Mouse (Mus musculus): Measurements from ENCODE around the gene Cntf. TPM values are rescaled to one million over a fixed set of nuclear protein-coding genes. Genes with fewer than 3 reads are reported as not detected.
A peak's percentile ranks its signal among the peaks of the same experiment; 100 is the strongest.

Cntf gene
- polyA plus RNA-seq, 1 experiment from 2014 or later: 0.77 TPM

DNA sequence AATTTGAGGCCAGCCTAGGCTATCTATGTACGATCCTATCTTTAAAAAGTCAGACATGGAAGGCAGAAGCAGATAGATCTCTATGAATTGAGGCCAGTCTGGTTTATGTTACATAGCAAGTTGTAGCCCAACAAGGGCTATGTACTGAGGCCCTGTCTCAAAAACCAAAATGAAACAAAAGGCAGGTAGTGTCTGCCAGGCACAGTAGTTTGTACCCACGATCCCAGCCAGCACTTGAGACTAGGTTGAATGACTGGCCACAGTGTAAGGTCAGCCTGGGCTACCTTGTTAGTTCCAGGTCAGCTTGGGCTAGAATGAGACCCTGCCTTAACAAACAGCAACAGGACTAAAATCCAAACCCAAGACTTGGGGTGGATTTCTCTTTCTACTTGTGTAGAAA, 35.2 kb upstream of the Cntf start:
- no peaks in the 10 kb centered on the region for H3K36me3 ChIP-seq (replicated peaks; ENCODE audit: control insufficient read depth, insufficient read depth, low read depth, low read length)

DNA sequence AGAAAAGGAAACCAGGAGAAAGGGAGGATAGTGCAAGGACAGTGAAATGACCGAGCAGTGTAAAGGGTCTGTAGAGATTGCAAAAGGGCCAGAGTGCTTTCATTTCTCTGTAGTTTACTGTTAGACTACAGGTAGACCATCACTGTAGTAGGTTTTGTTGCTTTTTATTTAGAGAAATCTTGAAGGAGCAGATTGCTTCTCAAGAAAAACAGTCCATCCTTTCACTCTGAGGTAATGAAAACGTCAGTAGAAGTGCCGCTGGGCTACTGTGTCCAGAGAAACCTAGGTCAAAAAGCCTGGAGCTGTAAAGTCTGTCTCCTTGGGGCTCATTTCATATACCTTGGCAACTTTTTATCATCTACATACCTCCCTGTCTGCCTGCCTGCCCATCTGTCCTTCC, 33.6 kb upstream of the Cntf start:
- 93% methylated on average over 3 of the region's 3 CpGs for WGBS

More for the DNA sequence above, 35.2 kb upstream of the Cntf start:
- H3K4me2 ChIP-seq (ENCODE audit: low read depth, low read length): no peak overlapping the region
- no peaks in the 10 kb centered on the region for H3K4me1 ChIP-seq (ENCODE audit: control insufficient read depth, insufficient read depth, low read length)
- no peaks in the 10 kb centered on the region for H3K27me3 ChIP-seq (ENCODE audit: control insufficient read depth, insufficient read depth, low read length)
- 77% methylated on average over 2 of the region's 2 CpGs for WGBS
- no peak overlapping the region for H3K27ac ChIP-seq (replicated peaks; ENCODE audit: low read depth, low read length)
- DNase-seq (ENCODE audit: low spot score) (no peak), ATAC-seq (replicated peaks; ENCODE audit: insufficient number of reproducible peaks, low FRiP score, low TSS enrichment, low read depth) (no peak)
- H3K9ac ChIP-seq (replicated peaks; ENCODE audit: low read length): no peak overlapping the region
- no peaks in the 10 kb centered on the region for H3K9me3 ChIP-seq (replicated peaks; ENCODE audit: control insufficient read depth, low read length)
- H3K4me3 ChIP-seq (ENCODE audit: low read depth, low read length): no peak overlapping the region

DNA sequence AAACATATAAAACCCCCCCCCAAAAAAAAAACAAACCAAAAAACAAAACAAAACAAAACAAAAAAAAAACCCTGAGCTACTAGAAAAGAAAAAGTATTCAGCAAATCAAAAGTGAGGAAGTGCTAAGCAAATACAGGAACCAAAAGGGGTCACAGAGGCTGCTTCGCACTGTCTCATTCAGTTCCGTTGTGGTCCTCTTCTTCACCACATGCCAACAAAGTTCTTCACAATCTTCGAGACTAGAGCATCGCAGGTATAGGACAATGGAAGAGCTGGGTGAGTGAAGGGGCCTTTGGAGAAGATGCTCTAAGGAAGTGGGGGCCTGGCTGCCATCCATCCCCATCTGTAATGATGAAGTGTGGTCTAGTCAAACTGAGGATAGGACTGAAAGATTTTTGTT, 33.0 kb upstream of the Cntf start:
- H3K4me3 ChIP-seq (ENCODE audit: low read depth, low read length): no peak overlapping the region
- ATAC-seq (replicated peaks; ENCODE audit: insufficient number of reproducible peaks, low FRiP score, low TSS enrichment, low read depth) (no peak), DNase-seq (ENCODE audit: low spot score) (no peak)
- no peak overlapping the region for H3K27ac ChIP-seq (replicated peaks; ENCODE audit: low read depth, low read length)
- H3K4me2 ChIP-seq (ENCODE audit: low read depth, low read length): no peak overlapping the region
- WGBS: 77% methylated on average over 4 of the region's 4 CpGs
- no peak overlapping the region for H3K9ac ChIP-seq (replicated peaks; ENCODE audit: low read length)
- H3K36me3 ChIP-seq (replicated peaks; ENCODE audit: control insufficient read depth, insufficient read depth, low read depth, low read length): no peaks in the 10 kb centered on the region
- H3K4me1 ChIP-seq (ENCODE audit: control insufficient read depth, insufficient read depth, low read length): no peaks in the 10 kb centered on the region
- H3K9me3 ChIP-seq (replicated peaks; ENCODE audit: control insufficient read depth, low read length): no peaks in the 10 kb centered on the region
- H3K27me3 ChIP-seq (ENCODE audit: control insufficient read depth, insufficient read depth, low read length): no peaks in the 10 kb centered on the region

More for the DNA sequence above, 33.6 kb upstream of the Cntf start:
- no peak overlapping the region for H3K4me2 ChIP-seq (ENCODE audit: low read depth, low read length)
- no peaks in the 10 kb centered on the region for H3K4me1 ChIP-seq (ENCODE audit: control insufficient read depth, insufficient read depth, low read length)
- no peak overlapping the region for H3K9ac ChIP-seq (replicated peaks; ENCODE audit: low read length)
- no peak for ATAC-seq (replicated peaks; ENCODE audit: insufficient number of reproducible peaks, low FRiP score, low TSS enrichment, low read depth)
- H3K36me3 ChIP-seq (replicated peaks; ENCODE audit: control insufficient read depth, insufficient read depth, low read depth, low read length): no peaks in the 10 kb centered on the region
- H3K4me3 ChIP-seq (ENCODE audit: low read depth, low read length): no peak overlapping the region
- no peaks in the 10 kb centered on the region for H3K9me3 ChIP-seq (replicated peaks; ENCODE audit: control insufficient read depth, low read length)
- H3K27me3 ChIP-seq (ENCODE audit: control insufficient read depth, insufficient read depth, low read length): no peaks in the 10 kb centered on the region
- no peak for DNase-seq (ENCODE audit: low spot score)
- H3K27ac ChIP-seq (replicated peaks; ENCODE audit: low read depth, low read length): no peak overlapping the region

DNA sequence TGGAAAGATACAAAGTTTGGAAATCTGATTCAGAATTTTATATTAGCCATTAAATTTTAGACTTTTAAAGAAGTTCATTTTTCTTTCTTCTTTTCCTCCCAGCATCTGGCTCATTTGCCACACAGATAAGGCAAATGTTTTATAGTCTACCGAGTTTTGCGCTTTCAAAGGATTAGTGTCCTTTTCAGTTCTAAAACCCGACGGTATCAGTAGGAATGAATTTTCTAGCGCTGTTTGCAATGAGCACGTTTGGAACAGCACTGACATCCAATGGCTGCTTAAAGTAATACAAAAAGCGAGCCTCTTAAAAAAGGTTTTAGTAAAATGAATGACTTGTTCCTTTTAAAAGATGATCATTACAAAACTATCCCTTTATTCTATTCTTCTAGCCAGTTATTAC, 31.6 kb upstream of the Cntf start:
- DNase-seq (ENCODE audit: low spot score) (peak; percentile 58), ATAC-seq (replicated peaks; ENCODE audit: insufficient number of reproducible peaks, low FRiP score, low TSS enrichment, low read depth) (no peak)
- H3K9ac ChIP-seq (replicated peaks; ENCODE audit: low read length): peak overlapping the region; percentile 88; the same call in 1 of the 2 replicates
- peak overlapping the region; percentile 92 for H3K4me3 ChIP-seq (ENCODE audit: low read depth, low read length)
- H3K36me3 ChIP-seq (replicated peaks; ENCODE audit: control insufficient read depth, insufficient read depth, low read depth, low read length): no peaks in the 10 kb centered on the region
- H3K27ac ChIP-seq (replicated peaks; ENCODE audit: low read depth, low read length): peak overlapping the region; percentile 100
- peak overlapping the region; percentile 77 for H3K4me2 ChIP-seq (ENCODE audit: low read depth, low read length)
- H3K4me1 ChIP-seq (ENCODE audit: control insufficient read depth, insufficient read depth, low read length): no peaks in the 10 kb centered on the region
- no peaks in the 10 kb centered on the region for H3K9me3 ChIP-seq (replicated peaks; ENCODE audit: control insufficient read depth, low read length)
- H3K27me3 ChIP-seq (ENCODE audit: control insufficient read depth, insufficient read depth, low read length): no peaks in the 10 kb centered on the region
- WGBS: 1% methylated on average over 7 of the region's 7 CpGs

DNA sequence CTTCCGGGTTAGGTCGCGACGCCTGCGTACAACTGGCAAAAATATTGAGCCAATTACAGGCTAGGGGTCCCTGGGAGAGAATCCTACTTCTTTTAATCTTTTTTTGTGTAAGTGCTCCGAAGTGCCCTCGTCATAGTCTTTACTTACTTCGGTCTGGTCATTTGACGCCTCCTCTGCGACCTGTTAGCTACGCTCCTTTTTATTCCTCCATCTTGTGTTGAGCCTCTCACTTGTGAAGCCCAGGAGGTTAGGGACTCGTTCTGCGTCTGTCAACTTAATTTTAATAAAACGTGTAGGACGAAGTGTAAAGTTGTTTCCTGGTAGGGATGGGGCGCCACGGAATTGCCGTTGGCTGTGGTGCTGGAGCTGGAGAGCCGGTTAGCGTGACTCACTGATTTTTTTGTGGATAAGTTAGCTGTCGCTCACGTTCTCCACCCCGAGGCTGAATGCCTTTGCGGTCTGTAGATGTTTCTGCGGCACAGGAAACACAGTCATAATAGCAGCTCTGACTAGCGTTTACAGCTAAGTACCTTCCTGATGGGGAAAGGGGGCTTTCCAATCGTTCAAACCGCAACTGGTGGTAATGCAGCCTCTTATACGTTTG, 31.0 kb upstream of the Cntf start:
- WGBS: under 1% methylated on average over 29 of the region's 29 CpGs
- DNase-seq (ENCODE audit: low spot score): peak; percentile 68
- peak overlapping the region; percentile 88 for H3K9ac ChIP-seq (replicated peaks; ENCODE audit: low read length)
- no peaks in the 10 kb centered on the region for H3K9me3 ChIP-seq (replicated peaks; ENCODE audit: control insufficient read depth, low read length)
- H3K27ac ChIP-seq (replicated peaks; ENCODE audit: low read depth, low read length): peak overlapping the region; percentile 100
- no peaks in the 10 kb centered on the region for H3K36me3 ChIP-seq (replicated peaks; ENCODE audit: control insufficient read depth, insufficient read depth, low read depth, low read length)
- no peaks in the 10 kb centered on the region for H3K4me1 ChIP-seq (ENCODE audit: control insufficient read depth, insufficient read depth, low read length)
- peak overlapping the region; percentile 92 for H3K4me3 ChIP-seq (ENCODE audit: low read depth, low read length)
- peak overlapping the region; percentile 77 for H3K4me2 ChIP-seq (ENCODE audit: low read depth, low read length)
- peak; percentile 4; the same call in 1 of the 2 replicates for ATAC-seq (replicated peaks; ENCODE audit: insufficient number of reproducible peaks, low FRiP score, low TSS enrichment, low read depth)
- H3K27me3 ChIP-seq (ENCODE audit: control insufficient read depth, insufficient read depth, low read length): no peaks in the 10 kb centered on the region

DNA sequence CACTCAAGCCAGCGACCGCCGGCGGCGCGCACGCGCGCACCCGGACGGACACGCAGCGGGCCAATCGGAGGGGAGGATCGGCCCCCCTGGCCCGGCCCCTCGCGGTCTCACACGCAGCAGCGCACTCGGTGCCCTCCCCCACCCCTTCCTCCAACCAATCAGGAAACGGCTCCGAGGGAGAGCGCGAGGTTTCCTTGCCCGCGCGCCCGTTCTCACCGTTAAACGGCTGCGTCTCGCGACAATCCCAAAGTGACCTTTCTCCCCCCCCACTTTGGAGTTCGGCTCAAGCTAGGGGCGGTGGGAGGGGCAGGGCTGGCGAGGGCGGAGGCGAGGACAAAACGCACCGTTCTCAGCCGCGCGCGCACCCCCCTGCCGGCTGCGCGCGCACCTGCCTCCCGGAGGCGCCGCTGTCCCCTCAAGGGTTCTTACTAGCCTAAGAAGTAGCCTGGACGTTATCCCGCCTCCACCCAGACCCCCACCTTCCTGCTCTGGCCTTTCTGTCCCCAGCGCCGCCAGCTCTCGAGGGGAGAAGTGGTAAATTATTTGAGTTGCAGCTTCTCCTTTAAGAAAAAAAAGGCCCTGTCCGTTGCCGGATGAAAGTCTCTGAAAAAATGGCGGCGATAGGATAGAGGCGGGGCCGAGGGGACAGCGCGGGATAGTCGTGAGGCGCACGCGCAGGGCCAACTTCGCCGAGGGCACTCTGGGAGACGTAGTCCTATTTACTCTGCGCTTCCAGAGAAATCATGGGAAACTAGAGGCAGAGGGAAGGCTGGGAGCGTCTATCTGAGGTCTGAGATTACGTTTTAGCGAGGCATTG, 30.3 kb upstream of the Cntf start, which contains the start of the genes Zfp91 and Lpxn:
Gene Zfp91, minus strand, starts transcription at position 616 of the 817 bp plus-strand sequence.
Gene Lpxn, plus strand, starts transcription at position 683 of the 817 bp plus-strand sequence.
- under 1% methylated on average over 53 of the region's 76 CpGs for WGBS

DNA sequence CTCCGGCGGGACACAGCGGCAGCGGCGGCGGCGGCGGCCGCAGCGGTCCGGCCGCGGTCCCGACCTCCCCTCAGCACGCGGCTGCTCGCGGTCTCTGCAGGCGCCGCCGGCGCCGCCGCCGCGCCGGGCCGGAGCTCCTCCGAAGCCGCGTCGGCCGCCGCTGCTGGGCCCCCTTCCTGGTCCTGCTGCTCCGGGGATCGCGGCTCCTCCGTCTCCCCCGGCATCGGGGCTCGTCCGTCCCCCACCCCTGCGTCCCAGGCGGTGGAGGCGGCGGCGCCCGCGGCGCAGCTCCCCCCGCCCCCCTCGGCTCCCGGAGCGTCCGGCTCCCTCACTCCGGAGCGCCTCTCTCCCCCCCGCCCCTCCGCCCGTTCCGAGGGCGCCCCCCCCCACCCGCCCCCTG, 29.7 kb upstream of the Cntf start:
- no peaks in the 10 kb centered on the region for H3K4me1 ChIP-seq (ENCODE audit: control insufficient read depth, insufficient read depth, low read length)
- H3K4me3 ChIP-seq (ENCODE audit: low read depth, low read length): peak overlapping the region; percentile 92
- H3K4me2 ChIP-seq (ENCODE audit: low read depth, low read length): peak overlapping the region; percentile 16; the same call in 1 of the 2 replicates
- ATAC-seq (replicated peaks; ENCODE audit: insufficient number of reproducible peaks, low FRiP score, low TSS enrichment, low read depth): peak; percentile 22
- H3K9me3 ChIP-seq (replicated peaks; ENCODE audit: control insufficient read depth, low read length): no peaks in the 10 kb centered on the region
- no peaks in the 10 kb centered on the region for H3K27me3 ChIP-seq (ENCODE audit: control insufficient read depth, insufficient read depth, low read length)
- WGBS: 0% methylated on average over 20 of the region's 63 CpGs
- DNase-seq (ENCODE audit: low spot score): no peak
- H3K36me3 ChIP-seq (replicated peaks; ENCODE audit: control insufficient read depth, insufficient read depth, low read depth, low read length): no peaks in the 10 kb centered on the region
- peak overlapping the region; percentile 98 for H3K9ac ChIP-seq (replicated peaks; ENCODE audit: low read length)
- H3K27ac ChIP-seq (replicated peaks; ENCODE audit: low read depth, low read length): peak overlapping the region; percentile 100

More for the DNA sequence above, 30.3 kb upstream of the Cntf start, which contains the start of the genes Zfp91 and Lpxn:
- H3K36me3 ChIP-seq (replicated peaks; ENCODE audit: control insufficient read depth, insufficient read depth, low read depth, low read length): no peaks in the 10 kb centered on the region
- ATAC-seq (replicated peaks; ENCODE audit: insufficient number of reproducible peaks, low FRiP score, low TSS enrichment, low read depth) (peak; percentile 97), DNase-seq (ENCODE audit: low spot score) (peak; percentile 98)
- H3K9ac ChIP-seq (replicated peaks; ENCODE audit: low read length): peak within 1 kb of the TSS; percentile 98
- peak within 1 kb of the TSS; percentile 92 for H3K4me3 ChIP-seq (ENCODE audit: low read depth, low read length)
- H3K9me3 ChIP-seq (replicated peaks; ENCODE audit: control insufficient read depth, low read length): no peaks in the 10 kb centered on the region
- no peaks in the 10 kb centered on the region for H3K4me1 ChIP-seq (ENCODE audit: control insufficient read depth, insufficient read depth, low read length)
- no peaks in the 10 kb centered on the region for H3K27me3 ChIP-seq (ENCODE audit: control insufficient read depth, insufficient read depth, low read length)
- peak within 1 kb of the TSS; percentile 100 for H3K27ac ChIP-seq (replicated peaks; ENCODE audit: low read depth, low read length)
- H3K4me2 ChIP-seq (ENCODE audit: low read depth, low read length): peak within 1 kb of the TSS; percentile 77
